Mouse (Mus musculus): ENCODE data around the gene Wdr60.
"Not testable (repeated sequence)": the region's sequence is repeated elsewhere in the genome, so short reads cannot be mapped to it uniquely, and the experiment has no call there.

The Wdr60 gene

DNA sequence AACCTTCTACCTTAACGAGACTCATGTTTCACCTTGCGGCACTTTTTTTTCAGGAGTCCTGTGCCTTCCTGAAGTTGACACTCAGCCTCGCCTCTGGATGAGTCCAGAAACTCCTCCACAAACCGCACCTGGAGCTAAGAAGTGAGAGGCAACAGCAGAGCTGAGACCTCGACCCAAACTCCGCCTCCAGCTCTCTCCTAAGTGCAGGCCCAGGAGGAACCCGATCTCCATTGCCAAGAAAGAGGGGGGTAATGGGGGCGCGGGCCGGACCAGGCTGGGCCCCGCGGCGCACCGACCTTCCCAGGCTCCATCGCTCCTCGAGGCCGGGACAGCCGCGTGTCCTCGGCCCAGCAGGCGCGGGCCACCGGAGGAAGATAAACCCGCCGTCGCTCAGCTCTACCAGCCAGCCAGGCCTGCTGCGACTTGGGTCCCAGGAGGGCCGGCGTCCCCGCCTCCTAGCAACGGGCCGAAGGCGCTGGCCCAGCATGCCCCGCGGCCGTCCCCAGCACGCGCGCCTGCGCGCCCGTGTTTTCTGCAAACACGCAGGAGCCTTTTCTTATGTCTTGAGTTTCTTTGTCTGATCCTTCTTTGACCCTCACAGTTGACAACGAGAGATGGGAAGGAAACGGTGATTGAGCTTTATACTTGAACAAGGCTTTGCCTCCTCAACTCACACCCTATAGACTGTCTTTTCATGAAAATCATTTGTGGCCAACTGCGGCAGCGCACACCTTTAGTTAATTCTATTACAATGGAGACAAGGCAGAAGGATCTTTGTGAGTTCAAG, at the start of gene Wdr60:
TSS of gene Wdr60 (minus strand) at position 468 of the 787 bp plus-strand sequence.
- DNase-seq, result peak; percentile 83 to 91

DNA sequence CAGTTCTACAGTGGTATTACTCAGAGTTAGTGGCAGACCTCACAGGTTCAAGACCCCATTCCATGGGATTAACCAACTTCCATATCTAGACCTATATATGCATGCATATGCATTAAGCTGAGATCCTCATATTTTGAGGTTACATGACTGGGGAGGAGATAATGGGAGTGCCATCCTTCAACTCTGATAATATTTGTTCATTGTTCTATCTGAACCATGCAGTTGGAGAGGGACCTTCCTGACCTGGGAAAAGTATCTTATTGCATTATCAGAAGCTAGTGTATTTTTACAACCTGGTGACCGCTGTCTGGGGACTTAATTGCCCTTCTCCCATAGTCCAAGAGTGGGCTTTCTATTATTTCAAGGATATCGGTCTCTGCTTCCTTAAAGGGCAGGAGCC, 45.8 kb upstream of the Wdr60 start:
- no peak for DNase-seq

DNA sequence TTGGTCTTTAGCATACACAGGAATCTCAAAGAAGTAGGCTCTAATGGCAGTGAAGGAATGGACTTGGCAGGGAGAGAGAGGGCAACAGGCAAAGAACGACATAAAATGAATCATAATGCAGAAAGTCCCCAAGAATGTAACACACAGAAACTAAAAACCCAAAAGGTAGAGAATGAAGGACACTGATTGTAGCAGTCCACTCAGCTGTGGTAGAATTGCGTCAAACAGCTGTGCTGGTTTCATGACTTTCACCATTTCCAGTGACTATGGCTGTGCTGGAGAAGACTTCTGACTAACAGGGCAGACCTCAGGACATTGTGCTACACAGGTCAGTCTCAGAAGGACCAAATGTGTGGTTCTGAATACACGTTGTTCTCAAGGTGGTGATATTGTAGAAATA, 45.0 kb upstream of the Wdr60 start:
- no peak for DNase-seq

DNA sequence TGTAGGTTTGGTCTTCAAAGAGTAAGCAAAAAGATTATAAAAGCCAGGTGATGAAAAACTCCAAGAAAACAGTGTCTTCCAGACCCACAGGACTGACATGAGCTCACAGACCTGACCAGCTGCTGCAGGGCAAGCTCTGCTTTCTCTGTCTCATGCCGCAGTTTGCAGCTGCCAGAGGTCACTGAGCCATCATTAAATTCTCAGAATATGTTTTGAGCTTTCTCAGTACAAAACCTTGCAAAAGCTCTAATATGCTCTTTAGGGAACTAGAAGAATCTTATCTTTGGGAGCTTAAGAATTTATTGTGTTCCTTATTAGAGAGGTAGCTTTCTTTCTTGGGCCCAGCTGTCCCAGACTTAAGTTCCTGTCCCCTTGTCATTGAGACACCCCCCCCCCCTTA, 43.2 kb upstream of the Wdr60 start:
- DNase-seq, result no peak

DNA sequence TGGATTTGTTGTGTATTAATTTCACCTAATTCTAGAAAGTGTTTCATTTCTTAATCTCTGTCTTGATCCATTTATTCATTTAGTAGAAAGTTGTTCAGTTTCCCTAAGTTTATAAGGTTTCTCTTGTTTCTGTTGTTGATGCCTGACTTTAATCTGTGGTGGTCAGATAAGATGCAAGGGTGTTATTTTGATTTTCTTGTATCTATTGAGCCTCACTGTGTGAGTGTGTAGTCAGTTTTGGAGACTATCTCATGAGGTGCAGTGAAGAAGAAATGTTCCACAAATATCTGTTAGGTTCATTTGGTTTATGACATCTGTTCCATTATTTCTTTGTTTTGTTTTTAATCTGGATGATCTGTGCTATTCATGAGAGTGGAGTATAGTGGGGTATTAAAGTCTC, 39.4 kb upstream of the Wdr60 start:
- no peak for DNase-seq

DNA sequence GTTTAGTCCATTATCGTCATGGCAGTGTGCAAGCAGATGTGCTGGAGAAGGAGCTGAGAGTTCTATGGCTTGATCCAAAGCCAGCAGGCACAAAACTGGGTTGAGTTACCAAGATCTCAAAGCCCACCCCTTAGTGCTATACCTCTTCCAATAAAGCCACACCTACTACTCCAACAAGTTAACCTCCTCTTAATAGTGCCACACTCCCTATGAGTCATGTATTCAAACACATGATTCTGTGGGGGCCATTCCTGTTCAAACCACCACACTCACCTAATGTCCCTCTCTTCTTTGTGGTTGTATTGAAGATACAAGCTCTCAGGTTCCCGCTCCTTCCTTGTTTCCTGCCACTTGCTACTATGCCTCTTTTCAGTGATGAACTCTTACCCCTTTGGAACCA, 37.1 kb upstream of the Wdr60 start:
- no peak for DNase-seq

DNA sequence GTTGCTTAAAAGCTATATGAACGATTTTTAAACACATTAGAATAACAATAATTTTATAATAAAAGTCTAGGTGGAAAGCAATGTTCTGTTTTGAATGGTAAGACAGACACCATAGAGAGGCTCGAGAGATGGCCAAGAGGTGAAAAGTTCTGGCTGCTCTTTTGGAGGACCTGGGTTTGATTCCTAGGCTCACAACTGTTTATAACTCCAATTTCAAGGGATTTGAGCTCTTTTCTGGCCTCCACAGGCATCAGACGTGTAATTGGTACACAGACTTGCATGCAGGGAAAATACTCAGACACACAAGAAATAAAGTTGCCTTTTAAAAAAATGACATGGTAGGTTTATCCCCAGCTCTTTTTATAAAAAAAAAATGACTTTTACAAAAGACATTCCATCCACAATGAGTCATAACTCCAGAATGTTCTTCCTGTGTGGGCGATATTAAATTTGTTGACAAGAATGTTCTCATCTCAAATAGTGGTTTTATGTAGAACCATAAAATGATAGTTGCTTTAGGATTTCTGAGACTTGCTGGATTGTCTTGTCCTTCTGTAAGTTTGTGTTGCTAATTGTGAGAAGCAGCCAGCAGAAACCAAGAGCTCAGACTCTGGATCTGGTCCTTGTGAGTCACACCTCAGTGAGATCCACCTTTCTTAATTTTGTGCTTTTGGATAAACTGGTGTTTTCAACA, 30.9 kb upstream of the Wdr60 start:
- no peak for DNase-seq

DNA sequence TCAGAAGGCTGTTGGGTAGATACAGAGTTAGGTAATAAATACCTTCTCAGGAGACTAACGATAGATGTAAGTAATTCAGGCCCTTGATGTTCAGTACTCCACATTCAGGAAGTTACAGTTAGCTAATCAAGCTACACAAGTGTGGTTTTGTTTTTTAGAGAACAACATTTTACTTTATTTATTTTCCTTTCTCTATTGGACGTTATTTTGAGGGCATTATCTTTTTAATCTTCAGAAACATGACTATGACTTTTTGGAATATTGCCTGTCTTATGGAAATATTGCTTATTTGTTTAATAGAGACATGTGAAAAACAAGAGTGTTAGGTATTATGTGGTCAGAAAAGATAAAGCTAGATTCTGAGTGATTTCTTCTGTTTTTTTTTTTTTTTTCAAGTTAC, 30.4 kb upstream of the Wdr60 start:
- no peak for DNase-seq

DNA sequence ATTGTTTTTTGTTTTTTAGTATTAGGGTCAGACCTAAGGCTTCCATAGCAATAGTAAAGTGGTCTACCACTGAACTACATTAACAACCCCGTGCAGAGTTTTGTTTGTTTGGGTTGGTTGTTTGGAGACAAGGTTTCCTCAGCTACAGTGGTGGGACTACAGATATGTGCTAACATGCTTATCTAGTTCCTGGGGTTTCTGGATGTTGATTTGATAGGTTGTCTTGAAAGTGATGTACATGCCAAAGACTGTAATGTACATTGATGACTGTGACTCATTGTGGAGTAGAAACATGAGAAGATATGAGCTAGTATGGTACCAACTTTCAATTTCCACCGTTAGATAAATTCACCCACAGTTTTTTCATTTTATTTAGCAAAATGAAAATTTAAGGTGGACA, 20.7 kb upstream of the Wdr60 start:
- no peak for DNase-seq

DNA sequence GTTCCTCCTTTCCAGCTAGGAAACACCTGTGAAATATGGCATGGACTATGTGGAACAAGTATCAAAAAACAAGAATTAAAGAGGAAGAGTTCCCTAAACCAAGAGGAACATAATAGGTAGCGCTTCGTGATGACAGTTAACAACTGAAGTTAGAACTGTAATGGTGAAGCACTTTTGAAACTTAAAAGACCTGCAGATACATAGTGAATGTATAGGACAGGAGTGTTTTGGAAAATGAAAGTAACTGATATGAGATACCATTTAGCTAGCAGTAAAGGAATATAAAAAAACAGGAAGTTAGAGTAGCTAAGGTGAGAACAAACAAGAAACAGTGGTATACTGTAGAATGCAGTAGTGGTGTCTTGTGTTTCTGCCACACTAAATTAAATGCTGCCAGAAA, 20.0 kb upstream of the Wdr60 start:
- DNase-seq, result no peak

DNA sequence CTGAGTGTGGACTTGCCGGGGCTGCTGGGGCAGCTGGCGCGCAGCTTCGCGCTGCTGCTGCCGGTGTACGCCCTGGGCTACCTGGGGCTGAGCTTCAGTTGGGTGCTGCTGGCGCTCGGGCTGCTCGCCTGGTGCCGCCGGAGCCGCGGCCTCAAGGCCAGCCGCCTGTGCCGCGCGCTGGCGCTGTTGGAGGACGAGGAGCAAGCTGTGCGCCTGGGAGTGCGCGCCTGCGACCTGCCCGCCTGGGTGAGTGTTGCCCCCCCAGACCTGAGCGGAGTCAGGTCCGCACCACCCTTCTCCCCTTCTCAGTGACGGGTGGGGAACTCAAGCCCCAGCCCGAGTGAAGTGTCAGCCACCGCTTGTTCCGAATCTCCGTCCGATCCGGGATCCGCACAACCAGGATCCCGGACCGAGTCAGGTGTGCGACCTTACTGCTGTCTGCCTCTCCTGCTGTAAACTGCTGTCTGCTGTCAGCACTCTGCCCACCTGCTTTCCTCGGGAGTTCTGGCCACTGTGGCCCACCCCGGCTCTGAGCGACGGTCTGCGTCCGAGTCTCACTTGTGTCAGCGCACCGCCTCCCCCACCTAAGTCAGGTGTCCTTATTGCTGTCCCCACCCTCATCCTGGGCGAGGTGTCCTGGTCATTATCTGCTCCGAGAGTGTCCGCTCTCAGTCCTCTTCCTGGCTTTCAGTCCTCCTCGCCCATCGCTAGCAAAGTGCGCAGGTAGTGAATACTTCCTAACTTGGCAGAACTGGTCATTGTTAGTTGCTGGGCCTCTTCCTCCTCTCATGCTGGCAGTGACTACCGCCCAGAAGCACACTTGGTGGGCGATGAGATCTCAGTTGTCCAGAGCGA, 18.8 kb upstream of the Wdr60 start:
- peak; percentile 52 to 57 for DNase-seq

DNA sequence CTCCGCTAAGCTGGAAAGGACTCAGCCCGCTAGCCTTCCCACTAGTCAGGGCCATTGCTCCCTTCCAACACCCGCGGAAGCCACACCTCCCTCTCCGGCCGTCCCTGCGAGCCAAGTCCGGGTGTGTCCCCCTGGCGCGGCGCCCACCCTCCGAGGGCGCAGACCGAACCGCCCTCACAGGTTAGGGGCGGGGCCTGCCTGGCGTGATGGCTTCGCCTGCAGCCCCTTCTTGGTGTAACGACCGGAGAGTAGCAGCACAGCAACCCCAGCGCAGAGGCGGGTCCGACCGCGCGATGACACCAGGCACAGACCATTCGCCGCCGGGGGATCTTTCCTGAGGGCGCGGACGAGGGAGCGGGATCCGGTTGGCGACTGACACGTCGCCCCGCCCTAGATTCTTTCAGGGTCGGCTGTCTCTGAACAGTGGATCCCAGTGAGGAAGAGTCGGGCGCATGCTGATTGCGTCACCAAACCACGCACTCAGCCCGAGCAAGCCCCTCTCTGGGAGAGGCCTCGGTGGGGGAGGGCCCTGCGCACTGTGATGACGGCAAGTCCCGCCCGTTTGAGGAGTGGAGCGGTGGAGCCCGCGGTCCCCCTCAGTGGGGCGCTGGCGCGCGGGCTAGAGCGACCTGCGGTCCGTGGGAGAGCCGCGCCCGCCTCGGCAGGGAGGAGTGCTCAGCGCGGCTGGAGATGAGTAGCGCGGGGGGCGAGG, 18.0 kb upstream of the Wdr60 start, which contains the start of gene Esyt2:
TSS of gene Esyt2 (plus strand) at position 544 of the 712 bp plus-strand sequence.
- DNase-seq, result peak; percentile 99 to 100

DNA sequence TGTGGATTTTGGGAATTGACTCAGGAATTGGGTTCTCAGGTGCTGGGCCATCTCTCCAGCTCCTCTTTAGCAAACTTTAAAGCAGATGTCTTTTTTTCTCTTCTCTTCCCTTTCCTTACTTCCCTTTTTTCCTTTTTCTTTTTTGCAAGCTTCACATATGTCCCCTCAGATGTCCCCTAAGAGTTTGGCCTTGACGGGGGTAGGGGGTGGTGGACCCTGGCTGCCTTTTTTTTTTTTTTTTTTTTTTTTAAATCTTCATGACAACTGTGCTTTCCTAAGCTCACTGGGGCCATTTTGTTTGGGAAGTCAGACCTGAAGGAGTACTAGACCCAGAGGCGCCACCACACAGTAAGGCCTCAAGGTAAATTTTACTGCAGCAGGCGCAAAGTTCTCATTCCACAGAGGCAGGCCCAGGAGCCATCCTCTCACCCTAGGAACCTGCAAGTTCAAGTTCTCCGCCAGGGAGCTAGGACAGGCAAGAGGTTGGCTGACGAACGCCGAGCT, 17.4 kb upstream of the Wdr60 start:
- no peak for DNase-seq

DNA sequence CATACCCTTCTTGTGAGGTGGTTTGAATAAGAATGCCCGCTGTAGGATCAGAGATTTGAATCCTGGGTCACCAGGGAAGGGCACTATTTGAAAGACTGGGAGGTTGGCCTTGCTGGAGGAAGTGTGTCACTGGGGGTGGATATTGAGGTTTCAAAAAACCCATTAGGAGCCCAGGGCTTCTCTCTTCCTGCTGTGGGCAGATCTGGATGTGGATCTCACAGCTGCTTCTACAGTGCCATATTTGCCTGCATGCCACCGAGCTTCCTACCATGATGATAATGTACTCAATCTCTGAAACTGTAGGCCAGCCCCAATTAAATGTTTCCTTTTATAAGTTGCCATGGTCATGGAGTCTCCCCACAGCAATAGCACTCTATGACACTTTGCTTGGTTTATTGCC, 16.4 kb upstream of the Wdr60 start:
- DNase-seq, result no peak

DNA sequence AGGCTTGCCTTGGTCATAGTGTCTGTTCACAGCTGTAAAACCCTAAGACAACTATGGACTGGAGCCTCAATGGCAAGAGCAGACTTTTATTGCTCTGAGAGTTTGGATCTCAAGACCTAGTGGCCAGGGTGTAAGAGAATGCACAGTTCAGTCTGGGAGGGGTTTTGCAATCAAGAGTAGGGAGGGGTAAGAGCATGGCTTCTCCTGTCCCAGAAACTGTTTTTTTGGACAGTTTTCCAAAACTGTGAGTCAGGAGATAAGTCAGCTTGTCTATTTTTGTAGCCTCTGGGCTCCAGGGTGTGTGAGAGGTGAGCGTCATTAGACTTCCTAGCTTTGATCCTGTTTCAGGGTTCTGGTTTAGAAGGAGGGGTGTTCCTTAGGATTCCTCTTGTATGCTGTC, 15.7 kb upstream of the Wdr60 start:
- no peak for DNase-seq

DNA sequence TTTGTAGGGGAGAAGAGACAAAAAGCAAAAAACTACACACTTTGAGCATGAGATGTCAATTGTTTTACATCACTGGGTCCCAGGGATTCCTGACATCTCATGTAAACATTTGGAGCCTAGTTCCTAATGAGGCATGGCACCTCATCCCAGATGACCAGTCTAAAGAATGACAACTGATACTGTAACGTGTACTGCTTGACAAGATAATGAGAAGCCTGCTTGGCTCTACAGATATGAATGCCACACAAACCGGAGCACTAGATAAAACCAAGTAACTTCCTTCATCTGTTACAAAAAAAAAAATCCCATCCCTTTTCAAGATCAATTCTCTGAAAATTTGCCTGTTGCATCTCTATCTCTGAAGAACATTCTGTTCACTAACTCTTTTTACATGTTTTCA, 14.1 kb upstream of the Wdr60 start:
- DNase-seq, result no peak

DNA sequence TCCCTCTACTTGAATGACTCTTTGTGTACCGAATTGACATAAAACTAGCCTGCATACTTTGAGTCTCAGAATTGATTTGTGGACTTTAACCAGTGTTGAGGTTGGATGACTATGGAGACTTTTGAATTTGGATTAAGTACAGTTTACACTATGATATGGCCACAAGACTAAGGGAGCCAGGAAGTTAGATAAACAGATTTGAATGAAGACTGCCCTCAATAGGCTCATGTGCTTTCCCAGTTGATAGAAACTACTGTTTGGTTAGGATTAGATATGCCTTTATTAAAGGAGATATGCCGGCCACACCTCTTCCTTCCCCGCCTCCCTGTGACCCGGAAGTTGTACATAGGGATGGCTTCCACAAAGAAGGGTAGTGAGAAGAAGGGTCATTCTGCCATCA, 12.8 kb upstream of the Wdr60 start:
- DNase-seq, result no peak

DNA sequence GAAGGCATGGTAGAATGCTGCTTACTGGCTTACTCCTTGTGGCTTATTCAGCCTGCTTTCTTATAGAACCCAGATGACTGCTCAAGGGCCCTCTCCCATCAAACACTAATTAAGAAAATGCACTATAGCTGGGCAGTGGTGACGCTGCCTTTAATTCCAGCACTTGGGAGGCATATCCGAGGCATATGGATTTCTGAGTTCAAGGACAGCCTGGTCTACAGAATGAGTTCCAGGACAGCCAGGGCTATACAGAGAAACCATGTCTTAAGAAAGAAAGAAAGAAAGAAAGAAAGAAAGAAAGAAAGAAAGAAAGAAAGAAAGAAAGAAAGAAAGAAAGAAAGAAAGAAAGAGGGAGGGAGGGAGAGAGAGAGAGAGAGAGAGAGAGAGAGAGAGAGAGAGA, 12.3 kb upstream of the Wdr60 start, which contains the start of gene Gm11027:
TSS of gene Gm11027 (plus strand) at position 301 of the 400 bp plus-strand sequence.
- DNase-seq, result not testable (repeated sequence)

DNA sequence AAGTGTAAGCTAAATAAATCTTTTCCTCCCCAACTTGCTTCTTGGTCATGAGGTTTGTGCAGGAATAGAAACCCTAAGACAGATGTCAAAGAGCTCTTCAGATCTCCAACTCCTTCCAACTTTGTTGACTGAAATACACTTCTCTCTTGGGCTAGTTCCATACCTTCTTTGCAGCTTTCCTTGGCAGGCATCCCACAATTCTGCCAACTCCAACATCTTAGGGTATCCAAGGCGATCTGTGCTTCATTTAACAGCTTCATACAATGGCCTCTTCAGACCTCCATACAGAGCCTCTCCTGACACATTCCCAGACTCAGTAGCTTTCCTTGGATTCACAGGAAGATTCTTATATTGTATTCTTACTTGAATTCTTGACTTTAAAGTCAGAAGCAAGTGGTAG, 10.9 kb upstream of the Wdr60 start:
- no peak for DNase-seq

DNA sequence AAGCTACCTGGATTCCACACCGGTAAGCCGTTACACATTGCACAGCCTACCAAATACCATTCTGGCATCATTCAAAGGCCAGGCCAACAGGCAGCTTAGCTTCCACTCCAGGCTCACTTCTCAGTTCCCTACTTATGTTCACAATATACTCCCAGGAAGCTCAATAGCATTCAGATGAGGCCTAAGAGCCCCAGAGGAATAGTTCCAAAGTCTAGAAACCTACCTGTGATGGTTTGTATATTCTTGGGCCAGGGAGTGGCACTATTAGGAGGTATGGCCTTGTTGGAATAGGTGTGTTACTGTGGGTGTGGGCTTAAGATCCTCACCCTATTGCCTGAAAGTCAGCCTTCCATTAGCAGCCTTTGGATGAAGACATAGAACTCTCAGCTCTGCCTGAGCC, 8.2 kb upstream of the Wdr60 start:
- DNase-seq, result no peak

DNA sequence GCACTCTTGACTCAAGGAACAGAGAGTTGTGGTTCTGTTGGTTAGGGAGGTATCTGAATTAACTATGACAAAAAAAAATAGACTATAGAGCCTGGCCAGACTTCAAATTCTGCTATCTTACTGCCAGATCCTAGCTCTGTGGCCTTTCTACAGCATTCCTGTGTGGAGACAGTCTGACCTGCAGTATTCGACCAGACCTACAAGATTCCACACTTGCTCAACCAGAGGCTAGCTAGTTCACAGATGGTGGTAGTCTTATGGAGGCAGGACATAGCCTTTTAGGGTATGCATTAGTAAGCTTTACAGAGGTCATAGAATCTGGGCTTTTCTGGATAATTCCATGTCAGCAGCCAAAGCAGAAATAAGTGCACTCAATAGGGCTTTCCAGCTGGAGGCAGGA, 7.7 kb upstream of the Wdr60 start:
- no peak for DNase-seq

DNA sequence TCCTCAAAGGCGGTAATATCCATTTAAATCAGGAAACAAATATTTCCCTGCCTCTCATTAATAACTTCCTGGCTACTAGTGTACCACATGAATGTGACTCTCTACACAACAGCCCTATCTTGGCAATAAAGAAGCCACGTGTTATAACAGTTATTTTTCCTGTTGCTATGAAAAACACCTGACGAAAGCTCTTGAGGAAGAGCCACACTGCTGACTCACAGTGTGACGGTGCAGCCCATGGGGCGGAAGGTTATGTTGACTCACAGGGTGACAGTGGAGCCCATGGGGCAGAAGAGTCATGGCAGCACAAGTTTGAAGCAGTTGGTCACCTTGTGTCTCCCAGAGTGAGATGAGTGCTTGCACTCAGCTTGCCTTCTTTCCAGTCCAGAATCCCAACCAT, 6.6 kb upstream of the Wdr60 start:
- DNase-seq, result no peak

DNA sequence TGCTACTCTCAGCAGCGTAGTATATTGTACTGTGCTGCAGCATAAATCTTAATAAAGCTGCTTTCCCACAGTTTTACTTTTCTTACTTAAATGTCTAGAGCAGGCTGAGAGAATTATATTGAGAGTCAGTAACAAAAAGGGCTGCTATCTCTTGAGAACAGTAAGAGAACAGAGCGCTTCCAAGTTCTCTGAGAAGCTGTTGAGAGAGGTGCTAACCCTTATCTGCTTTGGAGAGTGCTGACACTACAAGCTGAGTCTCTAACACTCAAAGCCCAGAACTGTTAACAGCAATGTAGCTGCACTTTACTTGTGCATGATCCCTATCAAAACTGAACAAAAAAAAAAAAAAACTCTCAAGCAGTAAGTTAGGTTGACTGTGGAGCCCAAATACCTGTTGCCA, 2.5 kb upstream of the Wdr60 start:
- DNase-seq, result no peak
